Mouse (Mus musculus) erythroblast, embryonic 14.5 days (primary cell): Measurements from ENCODE around the gene Habp4.

ENCODE experiments used
- GATA1 ChIP-seq: IDR thresholded peaks from 2 replicates; pipeline ENCODE4 v1.6.1; 2012; ENCODE audit warnings: low read length, inconsistent platforms, mixed read lengths
- TAL1 ChIP-seq: IDR thresholded peaks from 3 replicates; pipeline ENCODE4 v1.6.1; 2012; ENCODE audit warnings: low read length, inconsistent platforms, mixed read lengths

- TF ChIP-seq GATA1 = no peak
- no peak for TF ChIP-seq TAL1
Observed at GRCm38 (mm10) chr13:64178000-64178399, 16.4 kb downstream of the Habp4 start.
